Mouse (Mus musculus) myocyte (in vitro differentiated cells): ENCODE results near the gene Actn2. TPM values are rescaled to one million over a fixed set of nuclear protein-coding genes. Genes with fewer than 3 reads are reported as not detected.

Source experiments
- H3K27me3 ChIP-seq: one replicate; pipeline ENCODE4 v1.6.1; 2011; ENCODE audit not compliant: control insufficient read depth, insufficient read depth, insufficient read length
- H3K36me3 ChIP-seq: one replicate; pipeline ENCODE4 v1.6.1; 2011; ENCODE audit not compliant: control insufficient read depth, insufficient read depth
- H3K4me2 ChIP-seq: one replicate; pipeline ENCODE4 v1.6.1; 2011; ENCODE audit warnings: low read depth, control low read depth
- H3K4me3 ChIP-seq: one replicate; pipeline ENCODE4 v1.5.1; 2011; ENCODE audit warnings: mild to moderate bottlenecking, control low read depth, moderate library complexity
- H3K79me2 ChIP-seq: one replicate; pipeline ENCODE4 v1.6.1; 2011; ENCODE audit not compliant: control insufficient read depth, insufficient read depth
- H3ac ChIP-seq: one replicate; pipeline ENCODE4 v1.6.1; 2011; ENCODE audit not compliant: control insufficient read depth, insufficient read length
- CEBPB ChIP-seq: IDR thresholded peaks from 2 replicates; pipeline ENCODE4 v1.6.1; 2011; ENCODE audit warnings: mild to moderate bottlenecking, moderate library complexity; ENCODE audit not compliant: poor library complexity, insufficient read depth, severe bottlenecking
- E2F4 ChIP-seq: IDR thresholded peaks from one replicate; pipeline ENCODE4 v1.6.1; 2011; ENCODE audit warnings: mild to moderate bottlenecking, control low read depth, moderate library complexity; ENCODE audit not compliant: insufficient read depth
- MAX ChIP-seq: IDR thresholded peaks from one replicate; pipeline ENCODE4 v1.6.1; 2011; ENCODE audit warnings: low read depth, mild to moderate bottlenecking, control low read depth
- MYOD1 ChIP-seq, 3 experiments: IDR thresholded peaks; one replicate each; pipeline ENCODE4 v1.6.1; 2011; ENCODE audit warnings: control low read depth in 2 of 3, low read depth in 2 of 3, mild to moderate bottlenecking in 2 of 3, moderate library complexity in 1 of 3; ENCODE audit not compliant: insufficient read length in 2 of 3, control insufficient read depth in 1 of 3
- MYOG ChIP-seq, 3 experiments: IDR thresholded peaks; one replicate each; pipeline ENCODE4 v1.6.1; 2011; ENCODE audit warnings: control low read depth in 2 of 3, low read depth in 2 of 3, mild to moderate bottlenecking in 2 of 3; ENCODE audit not compliant: insufficient read length in 2 of 3, control insufficient read depth in 1 of 3, insufficient read depth in 1 of 3
- POLR2A ChIP-seq: IDR thresholded peaks from one replicate; pipeline ENCODE4 v1.6.1; 2011; ENCODE audit warnings: low read depth, mild to moderate bottlenecking, control low read depth, moderate library complexity; ENCODE audit not compliant: insufficient read length
- POLR2AphosphoS2 ChIP-seq: IDR thresholded peaks from one replicate; pipeline ENCODE4 v1.6.1; 2011; ENCODE audit warnings: low read depth, control low read depth; ENCODE audit not compliant: insufficient read length
- REST ChIP-seq: IDR thresholded peaks from one replicate; pipeline ENCODE4 v1.6.1; 2011; ENCODE audit warnings: mild to moderate bottlenecking, control low read depth, moderate library complexity; ENCODE audit not compliant: insufficient read depth, insufficient read length
- SRF ChIP-seq: IDR thresholded peaks from one replicate; pipeline ENCODE4 v1.6.1; 2011; ENCODE audit warnings: low read depth; ENCODE audit not compliant: control insufficient read depth, insufficient read length
- TCF12 ChIP-seq: IDR thresholded peaks from one replicate; pipeline ENCODE4 v1.6.1; 2011; ENCODE audit warnings: mild to moderate bottlenecking, control low read depth; ENCODE audit not compliant: poor library complexity, insufficient read depth, severe bottlenecking
- TCF3 ChIP-seq: IDR thresholded peaks from one replicate; pipeline ENCODE4 v1.6.1; 2011; ENCODE audit warnings: low read depth, control low read depth; ENCODE audit not compliant: insufficient read length
- USF1 ChIP-seq: IDR thresholded peaks from one replicate; pipeline ENCODE4 v1.6.1; 2011; ENCODE audit warnings: low read depth, mild to moderate bottlenecking, control low read depth, moderate library complexity
- polyA plus RNA-seq: library from polyadenylated mRNA; unstranded; fragments of >200 nt; fragmentation: generic; extraction: Trizol; gene quantifications from one replicate; pipeline ENCODE4 v1.2.1, GENCODE M21; 2012; ENCODE audit warnings: missing spikeins

The Actn2 gene
- polyA plus RNA-seq, 1 experiment = 147 TPM

- H3K4me2 ChIP-seq = no peak overlapping the region
- H3K4me3 ChIP-seq = no peak overlapping the region
- H3K27me3 ChIP-seq = no peaks in the 10 kb centered on the region
- H3K36me3 ChIP-seq = peaks cover 43% of the 10 kb centered on the region
- no peaks in the 10 kb centered on the region for H3K79me2 ChIP-seq
- no peak for TF ChIP-seq SRF
- no peak for TF ChIP-seq E2F4
- TF ChIP-seq MYOD1 (IDR thresholded peaks at IDR 0.05; ENCODE audit: control insufficient read depth in 1 of 3, insufficient read length in 2 of 3, low read depth in 2 of 3) = no peak
- no peak for TF ChIP-seq TCF3
- TF ChIP-seq USF1 = no peak
- no peak for TF ChIP-seq MYOG (IDR thresholded peaks at IDR 0.05; ENCODE audit: control insufficient read depth in 1 of 3, insufficient read depth in 1 of 3, insufficient read length in 2 of 3, low read depth in 2 of 3)
- no peak overlapping the region for H3ac ChIP-seq
Observed at GRCm38 (mm10) chr13:12243991-12244390, 96.6 kb downstream of the Actn2 start.

GRCm38 (mm10) chr13:12232141-12232540, 108.4 kb downstream of the Actn2 start:
- no peaks in the 10 kb centered on the region for H3K27me3 ChIP-seq
- no peak for TF ChIP-seq TCF3
- no peak for TF ChIP-seq MYOD1 (IDR thresholded peaks at IDR 0.05; ENCODE audit: control insufficient read depth in 1 of 3, insufficient read length in 2 of 3, low read depth in 2 of 3)
- no peak for TF ChIP-seq MYOG (IDR thresholded peaks at IDR 0.05; ENCODE audit: control insufficient read depth in 1 of 3, insufficient read depth in 1 of 3, insufficient read length in 2 of 3, low read depth in 2 of 3)
- TF ChIP-seq SRF = no peak
- no peak overlapping the region for H3ac ChIP-seq
- H3K4me3 ChIP-seq = no peak overlapping the region
- H3K79me2 ChIP-seq = no peaks in the 10 kb centered on the region
- peaks cover 25% of the 10 kb centered on the region for H3K36me3 ChIP-seq
- H3K4me2 ChIP-seq = no peak overlapping the region

- TF ChIP-seq POLR2AphosphoS2 (no peak), REST (no peak), TCF12 (no peak), POLR2A (no peak), TCF3 (no peak), SRF (no peak), MYOG (IDR thresholded peaks at IDR 0.05; ENCODE audit: control insufficient read depth in 1 of 3, insufficient read depth in 1 of 3, insufficient read length in 2 of 3, low read depth in 2 of 3) (no peak), E2F4 (no peak), MAX (no peak), USF1 (no peak), CEBPB (no peak), MYOD1 (IDR thresholded peaks at IDR 0.05; ENCODE audit: control insufficient read depth in 1 of 3, insufficient read length in 2 of 3, low read depth in 2 of 3) (no peak)
- H3K4me3 ChIP-seq = no peak overlapping the region
- no peak overlapping the region for H3K4me2 ChIP-seq
- H3K36me3 ChIP-seq = peaks cover 23% of the 10 kb centered on the region
- no peaks in the 10 kb centered on the region for H3K27me3 ChIP-seq
- H3ac ChIP-seq = no peak overlapping the region
- H3K79me2 ChIP-seq = no peaks in the 10 kb centered on the region
Observed at GRCm38 (mm10) chr13:12228248-12228647, 112.3 kb downstream of the Actn2 start.

- no peak overlapping the region for H3K4me2 ChIP-seq
- H3K79me2 ChIP-seq = no peaks in the 10 kb centered on the region
- no peak overlapping the region for H3K4me3 ChIP-seq
- TF ChIP-seq CEBPB (no peak), TCF12 (no peak), MYOG (IDR thresholded peaks at IDR 0.05; ENCODE audit: control insufficient read depth in 1 of 3, insufficient read depth in 1 of 3, insufficient read length in 2 of 3, low read depth in 2 of 3) (no peak), POLR2AphosphoS2 (no peak), USF1 (no peak), MYOD1 (IDR thresholded peaks at IDR 0.05; ENCODE audit: control insufficient read depth in 1 of 3, insufficient read length in 2 of 3, low read depth in 2 of 3) (no peak), POLR2A (no peak), E2F4 (no peak), REST (no peak), MAX (no peak), TCF3 (no peak), SRF (no peak)
- H3K27me3 ChIP-seq = no peaks in the 10 kb centered on the region
- peaks cover 23% of the 10 kb centered on the region for H3K36me3 ChIP-seq
- H3ac ChIP-seq = no peak overlapping the region
Observed at GRCm38 (mm10) chr13:12227606-12228005, 113.0 kb downstream of the Actn2 start.

Other genes starting within 250 kb of the Actn2 start
- not detected for gene Ryr2, start 233.8 kb downstream of the Actn2 start, polyA plus RNA-seq
- gene Mtr, start 82.6 kb downstream of the Actn2 start, polyA plus RNA-seq = 8.4 TPM
- 23.6 TPM for gene Heatr1, start 54.3 kb upstream of the Actn2 start, polyA plus RNA-seq
- 27.7 TPM for gene Lgals8, start 124.2 kb upstream of the Actn2 start, polyA plus RNA-seq
- gene Edaradd, start 179.7 kb upstream of the Actn2 start, polyA plus RNA-seq = not detected
- gene Ero1lb, start 225.1 kb upstream of the Actn2 start, polyA plus RNA-seq = 1.4 TPM